In genomic region chr7:45518618-45519017, GRCm38 (mm10) we compare ENCODE assay signal across 36 mouse cellular contexts. TPM values are rescaled to one million over a fixed set of nuclear protein-coding genes. Genes with fewer than 3 reads are reported as not detected.
A peak's percentile ranks its signal among the peaks of the same experiment; 100 is the strongest.
DNase-seq lines count a peak whose midpoint lies in the region; ATAC-seq and TF ChIP-seq lines count a peak whose summit lies in the region.
"Had no signal": no experiment of that assay in that cellular context is flagged by ENCODE, and none has a peak within 500 bp of the region (broad histone marks: within the 10 kb centered on the region; RNA-seq: fewer than 3 reads in every experiment).

No protein-coding gene starts in this region.

- no peak for DNase-seq in liver, embryonic 11.5 days (ENCODE audit: low spot score)
- DNase-seq in ZHBTc4 (ENCODE audit: low read depth, low spot score): peak; percentile 35
- no peak for DNase-seq in kidney, postnatal 10 days
- DNase-seq: adrenal gland, adult 8-10 months; adrenal gland, postnatal 25 days; cerebellum, adult 11-12 months; cerebellum, adult 8-10 months; cerebellum, postnatal 10 days; cerebellum, postnatal 36 days; embryo, embryonic 11 days; forebrain, postnatal 0 days; gastrocnemius, adult 2 months; gastrocnemius, postnatal 14 days; heart, adult 18-20 months; heart, postnatal 14 days; heart, postnatal 4 days had no signal

- ATAC-seq in liver, embryonic 12.5 days: no peak
- no peak for ATAC-seq in liver, embryonic 11.5 days (replicated peaks; ENCODE audit: low FRiP score)
- ATAC-seq in megakaryocyte, adult 5-6 weeks (ENCODE audit: poor library complexity, severe bottlenecking): no peak
- ATAC-seq: activated CD4-positive, CD25-positive, alpha-beta regulatory T cell, adult 4 months; CD4-positive, CD25-positive, alpha-beta regulatory T cell, adult 4 months; forebrain, embryonic 14.5 days; forebrain, postnatal 0 days; hindbrain, postnatal 0 days; inflammation-experienced regulatory T-cells, adult 6 months had no signal

- H3K9ac ChIP-seq in liver, embryonic 12.5 days: no peak overlapping the region
- H3K9ac ChIP-seq in liver, embryonic 11.5 days (ENCODE audit: low read depth, low read length): no peak overlapping the region
- H3K9ac ChIP-seq in ES-Bruce4 (ENCODE audit: low read depth, poor library complexity, severe bottlenecking): no peak overlapping the region
- H3K9ac ChIP-seq: embryonic facial prominence, embryonic 13.5 days; forebrain, postnatal 0 days; heart, embryonic 13.5 days; hindbrain, embryonic 14.5 days had no signal

- no peak for TF ChIP-seq POLR2A in ES-Bruce4 (IDR thresholded peaks at IDR 0.05; ENCODE audit: insufficient read depth, low read length)

- TF ChIP-seq EP300 in ES-Bruce4 (IDR thresholded peaks at IDR 0.05; ENCODE audit: insufficient read depth, low read depth, low read length): peak; percentile 3; the same call in 1 of the 2 replicates

- 92% methylated on average over 16 of the region's 16 CpGs for WGBS in liver, embryonic 12.5 days (ENCODE audit: insufficient replicate concordance)
- 94% methylated on average over 16 of the region's 16 CpGs for WGBS in liver, embryonic 11.5 days

- peaks cover 93% of the 10 kb centered on the region for H3K4me1 ChIP-seq in liver, embryonic 12.5 days
- peaks cover 48% of the 10 kb centered on the region for H3K4me1 ChIP-seq in liver, embryonic 11.5 days (replicated peaks; ENCODE audit: control insufficient read depth, insufficient read depth, low read length)
- peaks cover 53% of the 10 kb centered on the region for H3K4me1 ChIP-seq in megakaryocyte, embryonic 14.5 days
- H3K4me1 ChIP-seq in ES-Bruce4 (ENCODE audit: control insufficient read depth, insufficient read depth, low read length): peaks cover 9% of the 10 kb centered on the region

- H3K9me3 ChIP-seq in liver, embryonic 12.5 days (replicated peaks): no peaks in the 10 kb centered on the region
- H3K9me3 ChIP-seq in liver, embryonic 11.5 days (ENCODE audit: control insufficient read depth, low read length): no peaks in the 10 kb centered on the region
- H3K9me3 ChIP-seq in megakaryocyte, embryonic 14.5 days: no peaks in the 10 kb centered on the region
- no peaks in the 10 kb centered on the region for H3K9me3 ChIP-seq in ES-Bruce4 (replicated peaks; ENCODE audit: control insufficient read depth, insufficient read depth, low read length, poor library complexity, severe bottlenecking)
- H3K9me3 ChIP-seq: embryonic facial prominence, embryonic 10.5 days; embryonic facial prominence, embryonic 13.5 days; heart, embryonic 13.5 days had no signal

- H3K4me2 ChIP-seq in liver, embryonic 12.5 days: no peak overlapping the region
- no peak overlapping the region for H3K4me2 ChIP-seq in liver, embryonic 11.5 days
- H3K4me2 ChIP-seq: embryonic facial prominence, embryonic 13.5 days; heart, embryonic 13.5 days; hindbrain, embryonic 14.5 days had no signal

- peak overlapping the region; percentile 64 for H3K27ac ChIP-seq in liver, embryonic 12.5 days
- H3K27ac ChIP-seq in liver, embryonic 11.5 days (ENCODE audit: low read depth, low read length): no peak overlapping the region
- peak overlapping the region; percentile 0; the same call in 1 of the 2 replicates for H3K27ac ChIP-seq in ES-Bruce4 (ENCODE audit: insufficient read depth, low read length)
- H3K27ac ChIP-seq: embryonic facial prominence, embryonic 10.5 days; embryonic facial prominence, embryonic 13.5 days; gastrocnemius, adult 2 months; heart, embryonic 13.5 days; hindbrain, embryonic 14.5 days; hindbrain, postnatal 0 days had no signal

- no peaks in the 10 kb centered on the region for H3K27me3 ChIP-seq in liver, embryonic 12.5 days (replicated peaks)
- no peaks in the 10 kb centered on the region for H3K27me3 ChIP-seq in liver, embryonic 11.5 days (replicated peaks; ENCODE audit: control insufficient read depth, insufficient read depth, low read length)
- no peaks in the 10 kb centered on the region for H3K27me3 ChIP-seq in megakaryocyte, embryonic 14.5 days (replicated peaks)
- H3K27me3 ChIP-seq in ES-Bruce4 (ENCODE audit: control insufficient read depth, insufficient read depth, low read length, poor library complexity, severe bottlenecking): no peaks in the 10 kb centered on the region
- H3K27me3 ChIP-seq: embryonic facial prominence, embryonic 13.5 days; heart, embryonic 13.5 days had no signal

- H3K36me3 ChIP-seq in liver, embryonic 12.5 days: peaks cover 29% of the 10 kb centered on the region
- H3K36me3 ChIP-seq in liver, embryonic 11.5 days (ENCODE audit: control insufficient read depth, insufficient read depth, low read length): peaks cover 4% of the 10 kb centered on the region; the same call in 1 of the 2 replicates
- peaks cover 18% of the 10 kb centered on the region for H3K36me3 ChIP-seq in megakaryocyte, embryonic 14.5 days (replicated peaks; ENCODE audit: low read length)
- peaks cover 6% of the 10 kb centered on the region for H3K36me3 ChIP-seq in ES-Bruce4 (ENCODE audit: control insufficient read depth, insufficient read depth, low read length, poor library complexity, severe bottlenecking)

- H3K4me3 ChIP-seq in liver, embryonic 12.5 days: no peak overlapping the region
- no peak overlapping the region for H3K4me3 ChIP-seq in liver, embryonic 11.5 days (ENCODE audit: low read depth, low read length)
- peak overlapping the region; percentile 59 for H3K4me3 ChIP-seq in megakaryocyte, embryonic 14.5 days (replicated peaks)
- no peak overlapping the region for H3K4me3 ChIP-seq in ES-Bruce4 (ENCODE audit: low read depth, low read length)
- H3K4me3 ChIP-seq: embryonic facial prominence, embryonic 10.5 days; embryonic facial prominence, embryonic 13.5 days; gastrocnemius, adult 2 months; heart, embryonic 13.5 days had no signal

- TF ChIP-seq CTCF in ES-Bruce4 (IDR thresholded peaks at IDR 0.05; ENCODE audit: low read depth, low read length): no peak

RNA-seq across cellular contexts. Expression of gene Ppp1r15a, which starts 7.5 kb away (rescaled TPM):
- polyA plus RNA-seq in liver, embryonic 12.5 days (2016; fragmentation: Nextera tagmentation; extraction: Ambion mirVana): 157 and 165 TPM in 2 replicates
- 61.6 and 62.0 TPM in 2 replicates for polyA plus RNA-seq in liver, embryonic 11.5 days (2014; fragmentation: Nextera tagmentation; extraction: Ambion mirVana)
- 361 and 818 TPM in 2 replicates for polyA plus RNA-seq in megakaryocyte, embryonic 14.5 days (2012; ENCODE audit: insufficient read depth, low replicate concordance)
- 29.2 and 39.1 TPM in 2 replicates for total RNA-seq in megakaryocyte, adult 5-6 weeks (2015)
- 50.0 and 64.7 TPM in 2 replicates for total RNA-seq in megakaryocyte, adult 5-6 weeks (2017)
- polyA plus RNA-seq in ES-Bruce4 (2011; ENCODE audit: insufficient read depth, insufficient read length, low read depth, missing spikeins): 15.5 and 18.6 TPM in 2 replicates

RNA-seq across cellular contexts. Expression of gene Plekha4, which starts 7.5 kb away (rescaled TPM):
- 0.80 and 0.87 TPM in 2 replicates for polyA plus RNA-seq in liver, embryonic 12.5 days (2016; fragmentation: Nextera tagmentation; extraction: Ambion mirVana)
- 0.64 and 0.89 TPM in 2 replicates for polyA plus RNA-seq in liver, embryonic 11.5 days (2014; fragmentation: Nextera tagmentation; extraction: Ambion mirVana)
- polyA plus RNA-seq in megakaryocyte, embryonic 14.5 days (2012; ENCODE audit: insufficient read depth, low replicate concordance): 2.9 and 16.4 TPM in 2 replicates
- not detected in 2 replicates for total RNA-seq in megakaryocyte, adult 5-6 weeks (2015)
- 0.24 TPM in 1 of 2 replicates, not detected in the other for total RNA-seq in megakaryocyte, adult 5-6 weeks (2017)
- 14.3 and 18.6 TPM in 2 replicates for polyA plus RNA-seq in ES-Bruce4 (2011; ENCODE audit: insufficient read depth, insufficient read length, low read depth, missing spikeins)

RNA-seq across cellular contexts. Expression of gene Nucb1, which starts 8.4 kb away (rescaled TPM):
- 140 and 146 TPM in 2 replicates for polyA plus RNA-seq in liver, embryonic 12.5 days (2016; fragmentation: Nextera tagmentation; extraction: Ambion mirVana)
- polyA plus RNA-seq in liver, embryonic 11.5 days (2014; fragmentation: Nextera tagmentation; extraction: Ambion mirVana): 149 and 153 TPM in 2 replicates
- 504 and 892 TPM in 2 replicates for polyA plus RNA-seq in megakaryocyte, embryonic 14.5 days (2012; ENCODE audit: insufficient read depth, low replicate concordance)
- total RNA-seq in megakaryocyte, adult 5-6 weeks (2015): 54.9 and 59.1 TPM in 2 replicates
- 178 and 199 TPM in 2 replicates for total RNA-seq in megakaryocyte, adult 5-6 weeks (2017)
- 105 and 119 TPM in 2 replicates for polyA plus RNA-seq in ES-Bruce4 (2011; ENCODE audit: insufficient read depth, insufficient read length, low read depth, missing spikeins)

RNA-seq across cellular contexts. Expression of gene Dhdh, which starts 30.0 kb away (rescaled TPM):
- 2.8 and 3.1 TPM in 2 replicates for polyA plus RNA-seq in liver, embryonic 12.5 days (2016; fragmentation: Nextera tagmentation; extraction: Ambion mirVana)
- 4.9 and 5.8 TPM in 2 replicates for polyA plus RNA-seq in liver, embryonic 11.5 days (2014; fragmentation: Nextera tagmentation; extraction: Ambion mirVana)
- 0.23 and 0.70 TPM in 2 replicates for polyA plus RNA-seq in megakaryocyte, embryonic 14.5 days (2012; ENCODE audit: insufficient read depth, low replicate concordance)
- total RNA-seq in megakaryocyte, adult 5-6 weeks (2015): 15.5 and 18.3 TPM in 2 replicates
- 14.2 and 16.0 TPM in 2 replicates for total RNA-seq in megakaryocyte, adult 5-6 weeks (2017)
- 15.3 and 15.5 TPM in 2 replicates for polyA plus RNA-seq in ES-Bruce4 (2011; ENCODE audit: insufficient read depth, insufficient read length, low read depth, missing spikeins)

RNA-seq across cellular contexts. Expression of gene Gm45808, which starts 32.0 kb away (rescaled TPM):
- not detected in 2 replicates for polyA plus RNA-seq in liver, embryonic 12.5 days (2016; fragmentation: Nextera tagmentation; extraction: Ambion mirVana)
- polyA plus RNA-seq in liver, embryonic 11.5 days (2014; fragmentation: Nextera tagmentation; extraction: Ambion mirVana): not detected in 2 replicates
- not detected in 2 replicates for polyA plus RNA-seq in megakaryocyte, embryonic 14.5 days (2012; ENCODE audit: insufficient read depth, low replicate concordance)
- not detected in 2 replicates for total RNA-seq in megakaryocyte, adult 5-6 weeks (2015)
- total RNA-seq in megakaryocyte, adult 5-6 weeks (2017): 0.61 TPM in 1 of 2 replicates, not detected in the other
- polyA plus RNA-seq in ES-Bruce4 (2011; ENCODE audit: insufficient read depth, insufficient read length, low read depth, missing spikeins): not detected in 2 replicates
- total RNA-seq: forebrain, postnatal 0 days; hindbrain, postnatal 0 days; MEL had no signal
- polyA plus RNA-seq: activated CD4-positive, CD25-positive, alpha-beta regulatory T cell, adult 4 months; C2C12; cortical plate, adult 2 months; embryonic facial prominence, embryonic 10.5 days; embryonic facial prominence, embryonic 13.5 days; forebrain, embryonic 11.5 days; forebrain, embryonic 14.5 days; forebrain, postnatal 0 days; frontal cortex, adult 2 months; heart, embryonic 13.5 days; heart, embryonic 16.5 days; hindbrain, embryonic 11.5 days; hindbrain, embryonic 14.5 days; hindbrain, postnatal 0 days; inflammation-experienced regulatory T-cells, adult 6 months had no signal
